Mouse (Mus musculus) cerebellum, adult 2 months (tissue): Measurements from ENCODE around the gene Pax5. TPM values are rescaled to one million over a fixed set of nuclear protein-coding genes. Genes with fewer than 3 reads are reported as not detected.

ENCODE experiments used
- DNase-seq, 2 experiments: peaks; one replicate each; pipeline ENCODE4 v3.0.0; 2021
- H3K27ac ChIP-seq: fragments of 200-500 bp; 2 replicates; pipeline ENCODE4 v1.5.1; 2012; ENCODE audit warnings: low read length, control low read depth, inconsistent platforms; ENCODE audit not compliant: insufficient read depth
- H3K27me3 ChIP-seq: fragments of 200-500 bp; 2 replicates; pipeline ENCODE4 v1.6.1; 2012; ENCODE audit warnings: inconsistent platforms, mild to moderate bottlenecking, low read length, moderate library complexity; ENCODE audit not compliant: control insufficient read depth, insufficient read depth
- H3K4me1 ChIP-seq: fragments of 200-500 bp; 2 replicates; pipeline ENCODE4 v1.6.1; 2011; ENCODE audit warnings: low read length; ENCODE audit not compliant: control insufficient read depth, insufficient read depth
- H3K4me3 ChIP-seq: fragments of 200-500 bp; replicated peaks from 2 replicates; pipeline ENCODE3; 2011; ENCODE audit warnings: mild to moderate bottlenecking, low read depth, low read length, control low read depth; ENCODE audit not compliant: insufficient read depth
- CTCF ChIP-seq: fragments of 200-500 bp; IDR thresholded peaks from 2 replicates; pipeline ENCODE4 v1.5.1; 2011; ENCODE audit warnings: low read depth, mild to moderate bottlenecking, control low read depth, low read length, moderate library complexity, borderline replicate concordance; ENCODE audit not compliant: insufficient read depth
- POLR2A ChIP-seq: fragments of 200-500 bp; IDR thresholded peaks from 2 replicates; pipeline ENCODE4 v1.6.1; 2011; ENCODE audit warnings: low read length, control low read depth, borderline replicate concordance; ENCODE audit not compliant: insufficient read depth
- WGBS: fragments of 180-500 bp; shearing (Covaris S2); methylation state at CpG from one replicate; pipeline ENCODE4 v1.1.7; 2018; 5-methylcytosine and 5-hydroxymethylcytosine counted together
- polyA plus RNA-seq: library from polyadenylated mRNA; depleted of rRNA; stranded (reverse); fragments of >200 nt; gene quantifications from 2 replicates; pipeline ENCODE4 v1.2.3, GENCODE M21; 2012

Gene Pax5
- polyA plus RNA-seq, 1 experiment: 0.13 TPM

DNA sequence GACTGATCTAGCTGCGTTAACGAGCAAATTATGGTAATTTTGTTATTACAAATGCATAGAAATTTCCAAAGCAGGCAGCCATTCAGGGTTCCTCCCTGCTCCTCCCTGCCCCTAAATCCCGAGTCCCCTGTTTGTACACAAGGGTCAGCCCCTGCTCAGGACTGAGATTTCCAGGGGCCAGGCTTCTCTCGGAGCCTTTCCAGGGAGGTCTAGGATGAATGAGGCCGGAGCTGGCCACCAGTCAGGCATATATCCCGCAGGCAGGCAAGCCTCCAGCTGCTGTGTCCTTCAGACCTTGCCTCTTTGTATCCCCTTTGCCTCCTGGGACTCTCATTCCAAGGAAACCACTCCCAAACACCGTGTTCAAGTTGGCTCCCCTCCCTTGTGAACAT is 151.7 kb downstream of the Pax5 start:
- no peak overlapping the region for H3K27ac ChIP-seq
- TF ChIP-seq CTCF (no peak), POLR2A (no peak)
- peaks cover 13% of the 10 kb centered on the region; the same call in 1 of the 2 replicates for H3K4me1 ChIP-seq
- H3K27me3 ChIP-seq: no peaks in the 10 kb centered on the region
- no peak overlapping the region for H3K4me3 ChIP-seq
- DNase-seq: no peak
- WGBS: 11% methylated on average over 7 of the region's 7 CpGs

- peaks cover 13% of the 10 kb centered on the region; the same call in 1 of the 2 replicates for H3K4me1 ChIP-seq
- peak; percentile 73 for TF ChIP-seq CTCF
- no peak for TF ChIP-seq POLR2A
- DNase-seq: peak; percentile 57 to 66
- no peak overlapping the region for H3K27ac ChIP-seq
- WGBS: 3% methylated on average over 36 of the region's 36 CpGs
- H3K4me3 ChIP-seq: peak overlapping the region; percentile 0
- H3K27me3 ChIP-seq: no peaks in the 10 kb centered on the region
These were observed 152.3 kb downstream of the Pax5 start for GRCm38 (mm10) chr4:44557815-44558563.

GRCm38 (mm10) chr4:44556586-44557281 is 153.6 kb downstream of the Pax5 start:
- Histone ChIP-seq H3K27ac (no peak overlapping the region), H3K27me3 (no peaks in the 10 kb centered on the region), H3K4me3 (no peak overlapping the region), H3K4me1 (peaks cover 13% of the 10 kb centered on the region; the same call in 1 of the 2 replicates)
- peak; percentile 37 to 54 for DNase-seq
- 17% methylated on average over 9 of the region's 9 CpGs for WGBS
- TF ChIP-seq CTCF (no peak), POLR2A (no peak)

- 83% methylated on average over 9 of the region's 9 CpGs for WGBS
- Histone ChIP-seq H3K4me1 (peaks cover 13% of the 10 kb centered on the region; the same call in 1 of the 2 replicates), H3K27me3 (no peaks in the 10 kb centered on the region), H3K4me3 (no peak overlapping the region), H3K27ac (no peak overlapping the region)
- TF ChIP-seq POLR2A (no peak), CTCF (no peak)
- no peak for DNase-seq
These were observed 154.7 kb downstream of the Pax5 start for GRCm38 (mm10) chr4:44555576-44555975.

DNA sequence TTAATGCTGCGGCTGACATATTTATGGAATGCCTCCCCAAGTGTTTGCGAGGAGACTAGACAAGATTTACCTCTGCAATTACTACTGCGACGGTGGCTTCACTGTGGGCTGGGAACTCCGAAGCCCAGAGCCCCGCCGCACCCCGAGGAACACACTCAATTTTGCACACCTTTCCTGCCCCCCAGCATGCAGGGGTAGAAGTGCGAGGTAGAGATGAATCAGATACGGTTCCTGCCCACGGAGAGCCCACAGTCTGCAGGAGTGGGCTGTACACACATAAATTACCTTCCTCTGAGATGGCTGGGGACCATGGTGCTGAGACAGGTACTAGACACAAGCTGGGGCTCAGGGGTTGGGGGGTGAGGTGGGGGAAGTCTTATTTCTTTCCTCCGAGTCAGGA is 158.8 kb downstream of the Pax5 start:
- no peaks in the 10 kb centered on the region for H3K27me3 ChIP-seq
- TF ChIP-seq CTCF (no peak), POLR2A (no peak)
- no peak overlapping the region for H3K27ac ChIP-seq
- no peak for DNase-seq
- H3K4me3 ChIP-seq: no peak overlapping the region
- 91% methylated on average over 12 of the region's 12 CpGs for WGBS
- no peaks in the 10 kb centered on the region for H3K4me1 ChIP-seq

GRCm38 (mm10) chr4:44549029-44549428 is 161.3 kb downstream of the Pax5 start:
- TF ChIP-seq POLR2A (no peak), CTCF (no peak)
- DNase-seq: no peak
- H3K27me3 ChIP-seq: no peaks in the 10 kb centered on the region; the same call in 1 of the 2 replicates
- no peak overlapping the region for H3K4me3 ChIP-seq
- 83% methylated on average over 7 of the region's 7 CpGs for WGBS
- no peaks in the 10 kb centered on the region for H3K4me1 ChIP-seq
- H3K27ac ChIP-seq: no peak overlapping the region

DNA sequence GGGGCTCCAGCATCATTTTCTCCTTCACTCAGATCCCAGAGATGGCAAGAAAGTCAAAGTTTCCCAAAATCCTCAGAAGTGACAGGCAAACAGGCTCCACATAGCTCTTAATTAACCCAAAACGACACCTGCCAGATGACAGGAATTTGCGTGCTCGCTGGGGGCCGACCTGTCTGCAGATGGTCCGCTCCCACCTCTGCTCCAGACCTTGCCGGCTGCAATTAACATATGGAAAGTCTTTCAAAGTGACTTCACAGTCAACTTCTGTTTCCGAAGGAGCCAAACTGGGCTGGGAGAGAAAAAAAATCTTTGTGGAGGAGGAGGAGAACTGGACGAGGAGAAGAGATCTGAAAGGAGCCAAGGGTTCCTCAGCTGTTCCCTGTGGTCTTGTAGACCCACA is 164.6 kb downstream of the Pax5 start:
- TF ChIP-seq CTCF: no peak
- TF ChIP-seq POLR2A: no peak
- no peaks in the 10 kb centered on the region for H3K4me1 ChIP-seq
- H3K27me3 ChIP-seq: no peaks in the 10 kb centered on the region; the same call in 1 of the 2 replicates
- H3K4me3 ChIP-seq: no peak overlapping the region
- no peak overlapping the region for H3K27ac ChIP-seq
- WGBS: 28% methylated on average over 8 of the region's 8 CpGs
- DNase-seq: no peak
